Mouse (Mus musculus): ENCODE results near the gene Vax2. TPM values are rescaled to one million over a fixed set of nuclear protein-coding genes. Genes with fewer than 3 reads are reported as not detected.
A peak's percentile ranks its signal among the peaks of the same experiment; 100 is the strongest.

Vax2 gene
- not detected for total RNA-seq (2021)

DNA sequence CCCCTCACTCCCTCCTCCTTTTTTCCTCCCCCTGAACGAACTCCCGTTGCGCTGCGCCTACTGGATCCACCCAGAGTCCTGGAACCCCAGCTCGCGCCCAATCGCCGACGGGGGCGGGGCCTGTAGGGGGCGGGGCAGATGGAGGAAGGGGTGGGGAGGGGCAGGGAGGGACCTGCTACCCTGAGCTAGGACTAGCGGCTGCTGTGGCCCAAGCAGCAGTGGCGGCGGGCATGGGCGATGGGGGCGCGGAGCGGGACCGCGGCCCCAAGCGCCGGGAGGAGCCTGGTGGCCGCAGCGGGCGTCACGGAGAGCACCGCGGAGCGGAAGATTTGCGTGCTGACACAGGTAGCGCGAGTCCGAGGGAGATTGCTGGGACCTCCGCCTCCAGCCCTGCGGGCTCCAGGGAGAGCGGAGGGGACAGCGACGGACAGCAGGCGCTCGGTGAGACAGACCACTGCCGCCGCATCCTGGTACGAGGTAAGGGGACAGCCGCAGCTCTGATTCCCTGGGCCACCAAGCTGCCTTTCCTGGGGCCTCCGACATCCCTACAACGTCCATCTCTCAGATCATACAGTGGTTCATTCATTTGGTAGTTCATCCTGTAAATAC is at the start of gene Vax2:
Gene Vax2, plus strand, starts transcription at position 198 of the 609 bp plus-strand sequence.
- intact Hi-C loops (cut with DNase I), result no loop called here

DNA sequence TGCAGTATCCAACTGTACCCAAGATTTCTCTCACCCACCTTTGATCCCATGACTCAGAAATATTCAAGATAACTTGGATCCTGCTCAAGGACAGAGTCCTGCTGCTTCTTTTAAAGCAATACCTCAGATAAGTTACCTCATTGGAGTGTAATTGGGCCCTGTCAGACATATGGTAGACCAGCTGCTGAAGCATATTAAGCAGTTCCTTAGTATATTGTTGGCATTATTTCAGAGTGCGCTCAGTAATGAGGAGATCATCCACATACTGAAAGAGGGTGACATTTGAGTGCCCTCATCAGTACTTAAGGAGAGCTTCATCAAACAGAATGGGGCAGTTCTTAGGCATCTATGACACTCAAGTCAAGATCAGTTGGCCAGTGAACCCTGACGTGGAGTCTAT is 46.1 kb upstream of the Vax2 start:
- no peak for DNase-seq
- intact Hi-C loops (cut with DNase I), result no loop called here

More for the DNA sequence above, at the start of gene Vax2:
- peak; percentile 68 for DNase-seq

DNA sequence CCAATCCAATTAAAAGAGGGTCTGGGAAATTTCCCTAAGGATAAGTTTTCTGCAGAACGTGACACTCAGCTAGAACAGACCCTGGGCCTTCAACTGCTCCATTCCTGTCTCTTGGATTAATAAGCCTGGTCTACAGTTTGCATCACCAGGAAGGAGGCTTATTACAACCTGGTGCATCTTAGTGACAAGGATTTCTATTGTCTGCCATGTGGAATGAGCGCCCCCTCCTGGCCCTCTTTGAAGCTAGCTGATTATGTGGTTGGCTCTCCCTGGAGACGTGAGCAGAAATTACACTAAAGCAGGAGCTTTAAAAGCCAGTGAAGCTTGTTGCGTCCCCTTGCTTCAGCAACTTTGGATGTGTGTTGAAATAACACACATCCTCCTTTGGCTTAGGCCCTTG is 37.7 kb upstream of the Vax2 start:
- intact Hi-C loops (cut with DNase I), result loop anchor here (2.0 kb wide), 1 partner anchor 89 kb away; no protein-coding TSS in a partner anchor
- peak; percentile 83 for DNase-seq

DNA sequence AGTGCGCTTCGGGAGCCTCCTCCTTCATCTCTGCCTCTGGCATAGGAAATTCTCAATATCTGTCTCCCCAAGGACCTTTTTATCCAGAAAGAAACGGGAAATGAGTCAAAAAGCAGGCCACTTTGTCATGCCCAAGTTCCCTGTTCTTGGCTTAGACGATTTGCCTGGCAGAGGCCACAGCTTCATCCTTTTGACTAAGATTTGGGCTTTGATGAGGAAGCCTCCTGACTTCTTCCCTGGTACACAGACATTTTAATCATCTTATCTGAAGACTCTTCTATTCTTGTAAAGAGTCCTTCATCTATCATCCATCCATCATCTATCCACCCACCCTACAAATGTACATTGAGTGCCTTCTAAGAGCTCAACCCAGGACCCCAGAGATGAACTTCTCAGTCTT is 33.3 kb upstream of the Vax2 start, which contains the start of gene Cd207:
Gene Cd207, minus strand, starts transcription at position 101 of the 400 bp plus-strand sequence.
- intact Hi-C loops (cut with DNase I), result no loop called here
- DNase-seq, result no peak

DNA sequence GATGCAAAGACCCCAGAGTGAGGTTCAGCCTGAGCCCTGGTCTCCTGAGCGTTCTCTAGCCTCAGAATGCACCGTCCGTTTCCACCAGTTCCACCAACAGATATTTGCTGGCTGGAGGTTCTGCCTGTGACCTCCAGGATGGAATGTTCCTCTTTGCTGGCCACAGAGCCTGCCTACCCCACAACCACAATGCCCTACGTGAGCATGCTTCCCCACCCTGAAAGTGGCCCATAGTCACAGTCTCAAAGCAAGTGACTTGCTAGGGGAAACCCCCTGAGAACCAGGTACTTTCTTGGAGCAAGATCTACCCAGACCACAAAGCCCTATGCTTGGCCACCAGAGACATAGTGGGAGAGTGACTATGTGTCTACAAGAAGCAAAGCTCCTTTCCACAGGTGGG is 21.7 kb upstream of the Vax2 start:
- intact Hi-C loops (cut with DNase I), result no loop called here
- DNase-seq, result no peak

DNA sequence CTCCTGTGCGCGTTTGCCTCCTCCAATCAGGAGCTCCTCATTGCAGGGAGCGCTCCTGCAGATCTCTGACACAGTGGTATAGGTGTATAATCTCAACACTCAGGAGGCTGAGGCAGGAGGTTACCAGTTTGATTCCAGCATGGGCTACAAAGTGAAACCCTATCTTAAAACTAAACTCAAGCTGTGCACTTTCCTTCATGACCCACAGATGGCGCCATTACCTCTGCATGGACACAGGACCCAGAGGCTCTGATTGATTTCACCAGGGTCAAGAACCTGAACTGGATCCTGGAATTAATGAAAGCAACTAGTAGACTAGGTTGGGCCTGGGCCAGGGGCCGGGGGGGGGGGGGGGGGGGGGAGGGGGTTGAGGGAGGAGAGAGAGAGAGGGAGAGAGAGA is 20.8 kb upstream of the Vax2 start:
- DNase-seq, result peak; percentile 44
- intact Hi-C loops (cut with DNase I), result no loop called here

DNA sequence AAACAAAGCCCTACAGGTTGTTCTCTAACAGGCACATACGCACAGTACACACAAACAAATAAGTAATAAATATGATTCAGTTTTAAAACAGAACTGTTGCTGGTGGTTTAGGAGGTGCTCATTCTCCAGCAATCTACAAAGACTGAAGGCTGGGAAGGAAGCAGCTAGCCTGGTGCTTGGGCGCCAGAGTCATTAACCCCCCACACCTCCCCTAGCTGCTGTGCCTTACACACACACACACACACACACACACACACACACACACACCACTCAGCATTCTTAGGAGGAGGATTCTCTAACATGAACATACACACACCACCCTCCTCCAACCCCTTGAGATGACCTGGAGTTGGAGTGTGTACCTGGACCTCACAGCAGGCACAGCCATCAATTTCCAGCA is 20.1 kb upstream of the Vax2 start:
- no peak for DNase-seq
- intact Hi-C loops (cut with DNase I), result no loop called here

DNA sequence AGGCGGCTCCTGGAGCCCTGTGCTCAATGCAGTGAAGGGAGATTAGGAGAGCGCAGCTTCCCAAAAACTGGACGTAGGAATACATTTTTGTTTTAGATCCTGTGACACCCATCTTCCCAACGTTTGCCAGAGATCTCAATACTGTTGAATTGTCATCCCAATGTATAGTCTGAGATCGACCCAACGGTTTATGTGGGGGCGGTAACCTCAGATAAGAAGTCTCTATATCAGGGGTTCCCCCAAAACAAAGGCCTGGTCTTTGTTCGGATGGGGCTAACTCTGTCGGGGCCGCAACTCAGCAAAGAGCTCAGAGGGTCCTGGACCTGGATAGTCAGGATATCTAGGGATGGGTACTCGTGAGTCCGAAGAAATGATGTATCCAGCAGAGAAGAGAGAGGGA is 18.1 kb upstream of the Vax2 start:
- DNase-seq, result no peak
- intact Hi-C loops (cut with DNase I), result no loop called here

DNA sequence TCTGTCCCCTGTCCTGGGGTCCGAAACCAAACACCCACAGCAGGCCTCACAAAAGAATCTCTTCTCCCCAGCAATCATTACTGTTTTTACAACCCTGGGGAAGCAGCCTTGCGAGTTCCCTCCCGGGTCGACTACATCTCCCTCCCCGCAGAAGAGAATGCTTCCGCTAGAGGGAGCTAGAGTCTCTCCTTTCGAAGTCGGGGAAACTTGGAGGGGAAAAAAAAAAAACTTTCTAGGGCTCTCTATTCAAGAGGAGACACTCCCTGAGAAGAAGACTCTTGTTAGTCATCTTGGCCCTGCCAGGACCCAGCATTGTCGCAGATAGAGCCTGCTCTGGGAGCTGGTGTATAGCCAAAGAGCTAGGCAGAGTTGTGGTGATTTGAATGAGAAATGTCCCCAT is 17.2 kb upstream of the Vax2 start:
- DNase-seq, result peak; percentile 54
- intact Hi-C loops (cut with DNase I), result no loop called here

DNA sequence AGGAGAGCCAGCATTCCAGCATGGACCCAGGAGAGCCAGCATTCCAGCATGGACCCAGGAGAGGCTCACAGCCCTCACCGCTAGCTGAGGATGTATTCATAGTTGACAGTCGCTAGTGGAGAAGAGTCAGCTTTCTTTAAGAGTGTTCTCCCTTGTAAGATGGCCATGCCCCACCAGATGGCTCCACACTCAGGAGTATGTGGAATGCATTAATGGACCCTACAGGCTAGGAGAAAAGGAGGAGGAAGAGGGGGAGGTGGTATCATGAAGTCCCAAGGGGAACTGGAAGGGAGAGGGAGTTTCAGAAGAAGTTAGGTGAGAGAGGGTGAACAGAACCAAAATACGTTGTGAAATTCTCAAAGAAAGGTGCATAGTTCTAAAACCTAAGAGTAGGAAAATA is 15.3 kb upstream of the Vax2 start:
- intact Hi-C loops (cut with DNase I), result no loop called here
- no peak for DNase-seq

DNA sequence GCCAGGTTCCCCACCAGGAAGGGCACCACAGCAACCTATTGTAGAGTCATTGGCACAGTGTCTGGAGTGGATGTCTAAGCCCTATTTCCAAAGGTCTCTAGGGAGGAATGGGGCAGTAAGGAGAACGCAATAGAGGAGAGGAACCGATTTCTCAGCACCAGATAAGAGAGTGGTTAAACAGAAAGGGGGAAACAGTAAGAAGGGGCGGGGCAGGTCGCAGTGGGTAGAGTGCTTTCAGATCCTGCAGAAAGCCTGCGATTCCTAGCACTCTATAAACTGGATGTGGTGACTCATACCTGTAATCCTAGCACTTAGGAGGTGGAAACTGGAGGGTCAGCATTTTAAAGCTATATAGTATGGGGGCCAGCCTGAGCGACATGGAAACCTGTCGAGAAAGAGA is 14.4 kb upstream of the Vax2 start:
- intact Hi-C loops (cut with DNase I), result no loop called here

DNA sequence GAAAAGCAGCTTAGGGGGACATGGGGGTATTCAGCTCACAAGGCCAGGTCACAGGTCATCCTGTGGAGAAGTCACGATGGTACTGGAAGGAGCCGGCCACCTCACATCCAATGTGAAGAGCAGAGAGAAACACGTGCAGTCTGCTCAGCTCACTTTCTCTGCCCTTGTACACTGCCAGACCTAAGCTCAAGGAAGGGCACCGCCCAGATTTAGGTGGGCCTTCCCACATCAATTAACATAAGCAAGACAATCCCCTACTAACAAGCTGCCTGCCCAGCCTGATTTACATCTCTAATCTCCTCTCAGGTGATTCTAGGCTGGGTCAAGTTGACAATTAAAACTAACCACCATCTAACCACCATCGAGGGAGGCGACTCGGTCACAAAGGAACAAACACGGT is 13.1 kb upstream of the Vax2 start:
- no peak for DNase-seq
- intact Hi-C loops (cut with DNase I), result no loop called here

More for the DNA sequence above, 14.4 kb upstream of the Vax2 start:
- no peak for DNase-seq

DNA sequence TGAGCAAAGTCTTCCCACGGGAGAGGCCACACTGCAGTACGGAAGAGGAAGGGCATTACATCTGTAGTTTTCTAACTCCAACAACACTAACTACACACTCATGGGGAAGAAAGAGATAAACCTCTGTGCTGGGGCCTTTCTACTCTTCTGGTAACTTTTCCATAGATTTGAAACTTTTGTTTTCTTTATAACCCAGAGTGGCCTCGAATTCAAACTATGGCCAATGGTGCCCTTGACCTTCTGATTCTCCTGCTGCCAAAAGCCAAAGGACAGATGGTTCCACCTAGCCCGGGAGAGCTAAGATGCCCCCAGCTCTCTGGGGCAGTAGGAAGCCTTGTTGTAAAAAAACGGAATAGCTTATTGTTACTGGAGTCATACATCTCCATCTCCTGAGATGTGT is 11.1 kb upstream of the Vax2 start:
- DNase-seq, result no peak
- intact Hi-C loops (cut with DNase I), result no loop called here

DNA sequence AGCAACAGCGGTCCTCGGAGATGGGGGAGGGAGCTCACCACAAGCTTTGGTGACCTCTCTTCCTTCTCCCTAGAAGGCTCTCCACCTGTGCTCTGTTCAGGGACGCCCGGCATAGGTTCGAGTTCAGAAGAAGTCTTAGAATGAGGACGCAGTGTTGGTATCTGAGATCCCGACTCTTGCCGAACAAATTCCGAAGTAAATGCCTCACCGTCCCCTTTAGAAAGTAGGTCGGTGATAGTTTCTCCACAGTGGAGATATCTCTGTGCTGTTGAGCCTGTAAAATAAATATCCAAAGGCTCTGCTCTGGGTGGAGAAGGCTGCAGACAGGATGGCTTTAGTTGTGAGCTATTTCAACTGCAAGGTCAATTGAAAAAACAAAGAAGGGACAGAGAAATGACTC is 10.1 kb upstream of the Vax2 start:
- DNase-seq, result no peak
- intact Hi-C loops (cut with DNase I), result no loop called here

DNA sequence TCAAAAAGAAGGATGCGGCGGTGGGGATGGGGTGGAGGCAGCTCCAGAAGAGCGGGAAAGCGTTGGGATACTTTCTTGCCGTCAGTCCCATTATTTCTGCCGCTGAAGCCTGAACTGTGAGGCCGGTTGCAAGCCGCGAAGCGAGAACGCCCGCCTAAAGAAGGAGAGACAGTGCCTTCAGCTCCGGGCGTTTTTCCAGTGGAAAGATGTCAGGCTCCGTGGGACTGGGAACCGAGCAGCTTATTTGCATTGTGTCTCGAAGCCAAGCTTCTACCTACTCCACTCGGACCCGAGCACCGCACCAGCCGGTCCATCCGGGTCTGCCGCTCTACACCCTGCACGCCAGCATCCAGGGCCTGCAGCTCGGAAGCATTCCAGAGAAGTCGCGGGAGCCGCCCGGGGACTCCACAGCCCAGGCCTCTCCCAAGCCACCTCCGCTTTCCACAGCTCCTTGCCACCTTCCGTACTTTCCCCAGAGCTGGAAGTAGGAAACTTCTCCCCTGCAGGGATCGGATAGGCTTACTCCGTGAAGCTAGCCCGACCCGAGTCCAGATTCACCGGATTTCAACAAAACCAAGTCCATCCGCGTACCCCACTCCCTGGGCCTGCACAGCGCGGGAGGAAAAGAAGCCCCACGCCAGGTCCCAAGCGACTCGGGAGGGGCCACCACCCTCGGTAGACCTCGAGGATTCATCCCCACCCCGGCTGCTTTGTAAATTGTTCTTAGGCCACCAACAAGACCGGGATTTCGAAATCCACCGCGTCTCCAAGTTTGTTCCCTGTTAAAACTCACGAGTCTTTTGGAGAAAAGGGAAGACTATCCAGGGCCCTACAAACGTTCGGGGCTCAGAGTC is 8.7 kb upstream of the Vax2 start:
- intact Hi-C loops (cut with DNase I), result no loop called here
- no peak for DNase-seq

DNA sequence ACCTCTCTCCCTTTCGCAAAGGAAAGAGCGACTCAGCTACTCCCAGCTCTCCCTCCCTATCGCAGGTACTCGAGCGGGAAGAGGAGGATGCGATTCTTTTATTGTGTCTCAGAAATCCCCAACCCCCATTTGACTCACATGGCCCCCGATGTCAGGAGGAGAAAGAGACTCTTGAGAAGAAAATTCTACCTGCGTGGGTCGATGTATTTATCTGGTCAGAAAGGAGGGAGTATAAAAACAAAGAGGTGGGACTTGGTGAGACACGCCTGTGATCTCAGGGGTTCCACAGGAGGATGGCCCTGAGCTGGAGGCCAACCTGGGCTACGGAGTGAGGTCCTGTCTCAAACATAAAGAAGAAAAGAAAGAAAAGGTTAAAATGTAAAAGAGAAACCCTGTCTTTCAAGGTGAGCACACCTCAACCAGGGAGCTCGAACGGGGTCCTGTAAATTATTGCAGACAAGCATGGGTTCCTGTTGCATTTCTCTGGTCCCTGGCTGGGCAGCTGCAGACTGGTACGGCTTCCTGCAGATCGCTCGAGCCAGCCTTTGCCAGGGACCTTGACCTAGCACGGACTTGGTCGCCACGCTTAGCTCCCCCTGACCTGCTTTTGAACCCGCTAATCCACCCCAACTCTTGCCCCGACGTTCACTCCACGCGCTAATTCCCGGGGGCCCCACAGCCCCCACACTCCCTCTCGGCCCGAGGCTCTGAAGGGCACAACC is 7.9 kb upstream of the Vax2 start:
- no peak for DNase-seq
- intact Hi-C loops (cut with DNase I), result no loop called here

DNA sequence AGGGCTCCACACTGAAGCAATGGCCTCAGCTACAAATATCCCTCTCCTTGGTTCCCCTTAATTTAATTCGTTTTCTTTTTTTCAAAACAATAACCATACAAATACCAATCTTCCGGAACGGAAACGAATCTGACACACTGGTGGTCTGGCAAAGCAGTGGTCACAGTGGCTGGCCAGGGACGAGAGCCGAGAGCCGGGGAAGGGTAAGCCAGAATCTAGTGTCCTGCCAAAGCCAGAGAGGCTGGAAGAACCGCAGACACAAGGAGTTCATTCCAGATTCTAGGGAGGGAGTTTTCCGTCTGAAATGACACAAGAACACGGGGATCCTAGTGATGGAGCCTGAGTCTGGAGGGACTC is 7.4 kb upstream of the Vax2 start:
- intact Hi-C loops (cut with DNase I), result no loop called here
- DNase-seq, result no peak

DNA sequence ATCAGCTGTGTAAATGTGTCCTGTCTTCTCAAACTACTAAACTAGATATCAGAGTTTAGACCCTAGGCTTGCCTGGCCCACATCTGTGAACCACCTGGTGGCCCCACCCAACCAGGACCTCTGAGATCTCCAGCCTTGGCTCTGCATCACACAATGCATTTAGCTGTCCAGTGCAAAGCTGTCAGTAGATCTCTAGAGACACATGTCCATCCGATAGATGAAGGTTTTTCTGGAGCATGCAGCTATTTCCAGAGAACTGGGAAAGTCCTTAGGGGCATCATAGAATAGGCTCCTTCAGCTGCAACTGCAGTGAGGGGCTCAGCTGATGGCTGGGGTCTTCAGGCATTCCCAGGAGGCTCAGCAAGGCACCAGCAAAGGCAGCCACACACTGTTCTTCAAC is 6.8 kb upstream of the Vax2 start:
- DNase-seq, result no peak
- intact Hi-C loops (cut with DNase I), result no loop called here

DNA sequence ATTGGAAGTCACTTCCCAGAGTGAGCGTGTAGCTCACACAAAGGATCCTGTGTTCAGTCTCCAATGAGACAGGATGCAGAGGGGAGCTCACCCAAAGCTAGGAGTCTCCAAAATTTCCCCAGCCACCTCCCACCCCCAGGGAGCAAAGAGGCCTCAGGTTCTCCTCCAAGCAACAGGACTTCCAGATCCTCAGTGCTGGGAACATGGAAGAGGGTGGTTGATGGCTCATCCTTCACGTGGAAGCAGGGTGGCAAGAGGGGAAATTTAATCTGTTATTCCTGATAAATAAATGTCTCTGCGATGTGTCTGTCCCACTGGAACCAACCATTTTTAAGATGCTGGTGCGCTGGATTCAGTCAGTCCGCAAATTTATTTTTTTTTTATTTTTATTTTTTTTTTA is 6.4 kb upstream of the Vax2 start:
- no peak for DNase-seq
- intact Hi-C loops (cut with DNase I), result no loop called here

DNA sequence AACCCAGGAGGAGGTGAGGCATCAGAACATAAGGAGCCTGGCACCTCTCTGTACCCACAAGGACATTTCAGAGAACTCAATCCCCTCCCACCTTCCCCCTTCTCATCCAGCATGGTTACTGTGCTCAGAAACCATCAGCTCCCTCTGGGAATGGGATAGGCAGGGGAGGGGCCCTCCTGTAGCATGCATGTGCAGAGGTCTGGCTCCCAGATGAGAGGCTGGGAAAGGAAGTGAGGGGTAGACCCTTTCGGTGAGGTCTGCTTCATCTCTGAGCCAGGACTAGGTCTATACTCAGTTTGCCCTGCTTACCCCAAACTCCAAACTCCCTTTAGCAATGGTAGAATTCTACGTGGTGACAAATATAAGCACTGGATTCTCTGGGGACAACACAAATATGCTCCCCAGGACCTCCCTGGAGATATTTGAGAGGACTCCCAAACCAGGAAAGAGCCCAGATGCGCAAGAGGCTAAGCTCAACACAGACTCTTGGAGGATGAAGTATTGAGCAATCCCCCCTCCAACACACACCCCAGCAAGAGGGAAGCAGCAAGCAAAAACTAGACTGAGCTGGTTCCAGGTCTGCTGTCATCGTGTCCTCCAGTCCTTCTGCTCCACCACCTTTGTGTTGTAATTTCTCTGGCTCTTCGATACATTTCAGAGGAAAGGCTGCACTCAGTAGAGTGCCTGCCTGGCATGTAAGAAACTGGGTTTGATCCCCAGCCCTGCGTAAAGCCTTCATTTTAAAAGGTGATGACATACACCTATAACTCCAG is 3.1 kb upstream of the Vax2 start:
- intact Hi-C loops (cut with DNase I), result no loop called here
- no peak for DNase-seq
